ENCODE assay signal across 36 mouse cellular contexts in genomic region chr13:90860888-90861431, GRCm38 (mm10). TPM values are rescaled to one million over a fixed set of nuclear protein-coding genes. Genes with fewer than 3 reads are reported as not detected.
DNase-seq lines count a peak whose midpoint lies in the region; ATAC-seq lines count a peak whose summit lies in the region.
"Had no signal": no experiment of that assay in that cellular context is flagged by ENCODE, and none has a peak within 500 bp of the region (broad histone marks: within the 10 kb centered on the region; RNA-seq: fewer than 3 reads in every experiment).

No protein-coding gene starts in this region.

- H3K4me2 ChIP-seq in embryonic facial prominence, embryonic 13.5 days, result no peak overlapping the region
- H3K4me2 ChIP-seq in limb, embryonic 15.5 days, result no peak overlapping the region
- H3K4me2 ChIP-seq in embryonic facial prominence, embryonic 15.5 days (replicated peaks), result no peak overlapping the region
- H3K4me2 ChIP-seq: forebrain, embryonic 15.5 days; hindbrain, embryonic 14.5 days; limb, embryonic 12.5 days; liver, embryonic 11.5 days; midbrain, embryonic 11.5 days had no signal

- 48% methylated on average over 2 of the region's 2 CpGs for WGBS in embryonic facial prominence, embryonic 13.5 days
- WGBS in embryonic facial prominence, embryonic 10.5 days, result 73% methylated on average over 2 of the region's 2 CpGs
- WGBS in heart, embryonic 10.5 days, result 63% methylated on average over 2 of the region's 2 CpGs
- 46% methylated on average over 2 of the region's 2 CpGs for WGBS in limb, embryonic 15.5 days
- 53% methylated on average over 2 of the region's 2 CpGs for WGBS in limb, embryonic 10.5 days
- WGBS in embryonic facial prominence, embryonic 15.5 days, result 53% methylated on average over 2 of the region's 2 CpGs

- peak overlapping the region; percentile 55 for H3K27ac ChIP-seq in embryonic facial prominence, embryonic 13.5 days
- no peak overlapping the region for H3K27ac ChIP-seq in embryonic facial prominence, embryonic 10.5 days (replicated peaks)
- H3K27ac ChIP-seq in heart, embryonic 10.5 days, result peak overlapping the region; percentile 67; the same call in 1 of the 2 replicates
- peak overlapping the region; percentile 51; the same call in 1 of the 2 replicates for H3K27ac ChIP-seq in limb, embryonic 15.5 days
- H3K27ac ChIP-seq in limb, embryonic 10.5 days, result no peak overlapping the region
- peak overlapping the region; percentile 80 for H3K27ac ChIP-seq in embryonic facial prominence, embryonic 15.5 days (replicated peaks)
- H3K27ac ChIP-seq: forebrain, embryonic 15.5 days; heart, adult 2 months; hindbrain, embryonic 14.5 days; limb, embryonic 12.5 days had no signal

- intact Hi-C loops in heart, postnatal 25 days (cut with DNase I), result no loop called here

- H3K9ac ChIP-seq in embryonic facial prominence, embryonic 13.5 days, result no peak overlapping the region
- no peak overlapping the region for H3K9ac ChIP-seq in limb, embryonic 15.5 days
- H3K9ac ChIP-seq in embryonic facial prominence, embryonic 15.5 days, result no peak overlapping the region
- H3K9ac ChIP-seq: forebrain, embryonic 15.5 days; hindbrain, embryonic 14.5 days; limb, embryonic 12.5 days; liver, postnatal 0 days had no signal

- H3K36me3 ChIP-seq in embryonic facial prominence, embryonic 13.5 days, result no peaks in the 10 kb centered on the region
- H3K36me3 ChIP-seq in embryonic facial prominence, embryonic 10.5 days (replicated peaks), result no peaks in the 10 kb centered on the region
- no peaks in the 10 kb centered on the region for H3K36me3 ChIP-seq in heart, embryonic 10.5 days
- H3K36me3 ChIP-seq in limb, embryonic 15.5 days, result no peaks in the 10 kb centered on the region
- H3K36me3 ChIP-seq in limb, embryonic 10.5 days, result no peaks in the 10 kb centered on the region
- no peaks in the 10 kb centered on the region for H3K36me3 ChIP-seq in embryonic facial prominence, embryonic 15.5 days
- H3K36me3 ChIP-seq: forebrain, embryonic 15.5 days; limb, embryonic 12.5 days had no signal

- H3K9me3 ChIP-seq in embryonic facial prominence, embryonic 13.5 days, result no peaks in the 10 kb centered on the region
- H3K9me3 ChIP-seq in embryonic facial prominence, embryonic 10.5 days, result no peaks in the 10 kb centered on the region
- no peaks in the 10 kb centered on the region for H3K9me3 ChIP-seq in heart, embryonic 10.5 days
- no peaks in the 10 kb centered on the region for H3K9me3 ChIP-seq in limb, embryonic 15.5 days
- no peaks in the 10 kb centered on the region for H3K9me3 ChIP-seq in limb, embryonic 10.5 days (replicated peaks)
- no peaks in the 10 kb centered on the region for H3K9me3 ChIP-seq in embryonic facial prominence, embryonic 15.5 days (replicated peaks)
- H3K9me3 ChIP-seq: forebrain, embryonic 15.5 days; limb, embryonic 12.5 days had no signal

- DNase-seq in embryonic facial prominence, embryonic 10.5 days (ENCODE audit: low spot score), result no peak
- DNase-seq in heart, embryonic 10.5 days (ENCODE audit: low spot score), result no peak
- DNase-seq in heart, postnatal 25 days (ENCODE audit: low spot score), result no peak
- no peak for DNase-seq in limb, embryonic 10.5 days (ENCODE audit: low spot score)
- DNase-seq in Muller cell, postnatal 12 days (ENCODE audit: inconsistent ontology term), result no peak
- DNase-seq: adrenal gland, postnatal 14 days; cerebellum, adult 11-12 months; cerebellum, adult 9-11 months; embryo, embryonic 11 days; heart, adult 2 months; kidney, adult 11 months; kidney, postnatal 14 days; liver, postnatal 0 days; lung, postnatal 36 days; right cerebral cortex, postnatal 25 days; thymus, adult 18-20 months; thymus, postnatal 25 days had no signal

- no peaks in the 10 kb centered on the region for H3K27me3 ChIP-seq in embryonic facial prominence, embryonic 13.5 days
- no peaks in the 10 kb centered on the region for H3K27me3 ChIP-seq in embryonic facial prominence, embryonic 10.5 days (replicated peaks; ENCODE audit: low read depth, poor library complexity, severe bottlenecking)
- no peaks in the 10 kb centered on the region for H3K27me3 ChIP-seq in heart, embryonic 10.5 days (ENCODE audit: insufficient read depth, poor library complexity, severe bottlenecking)
- H3K27me3 ChIP-seq in limb, embryonic 15.5 days, result no peaks in the 10 kb centered on the region
- no peaks in the 10 kb centered on the region for H3K27me3 ChIP-seq in limb, embryonic 10.5 days (ENCODE audit: low read depth, poor library complexity, severe bottlenecking)
- no peaks in the 10 kb centered on the region for H3K27me3 ChIP-seq in embryonic facial prominence, embryonic 15.5 days
- H3K27me3 ChIP-seq: CH12.LX; forebrain, embryonic 15.5 days; limb, embryonic 12.5 days; Patski had no signal

- no peak for ATAC-seq in embryonic facial prominence, embryonic 13.5 days (ENCODE audit: insufficient number of reproducible peaks, insufficient read depth, low FRiP score, low TSS enrichment, low read depth)
- no peak for ATAC-seq in limb, embryonic 15.5 days (ENCODE audit: insufficient number of reproducible peaks, low FRiP score, low TSS enrichment, low read depth)
- ATAC-seq in embryonic facial prominence, embryonic 15.5 days (ENCODE audit: insufficient number of reproducible peaks, low FRiP score, low TSS enrichment, low read depth), result no peak
- ATAC-seq: forebrain, embryonic 15.5 days; liver, postnatal 0 days; midbrain, embryonic 16.5 days; Patski had no signal

- no peak overlapping the region for H3K4me3 ChIP-seq in embryonic facial prominence, embryonic 13.5 days
- H3K4me3 ChIP-seq in embryonic facial prominence, embryonic 10.5 days, result no peak overlapping the region
- H3K4me3 ChIP-seq in heart, embryonic 10.5 days, result no peak overlapping the region
- no peak overlapping the region for H3K4me3 ChIP-seq in limb, embryonic 15.5 days
- H3K4me3 ChIP-seq in limb, embryonic 10.5 days, result no peak overlapping the region
- no peak overlapping the region for H3K4me3 ChIP-seq in embryonic facial prominence, embryonic 15.5 days (replicated peaks)
- H3K4me3 ChIP-seq: forebrain, embryonic 15.5 days; heart, adult 2 months; limb, embryonic 12.5 days had no signal

- peaks cover 5% of the 10 kb centered on the region for H3K4me1 ChIP-seq in embryonic facial prominence, embryonic 13.5 days
- H3K4me1 ChIP-seq in embryonic facial prominence, embryonic 10.5 days, result peaks cover 4% of the 10 kb centered on the region; the same call in 1 of the 2 replicates
- 0 out of 2 replicates have a peak, but pooled peaks cover 5% of the 10 kb centered on the region for H3K4me1 ChIP-seq in heart, embryonic 10.5 days
- H3K4me1 ChIP-seq in limb, embryonic 15.5 days, result no peaks in the 10 kb centered on the region
- H3K4me1 ChIP-seq in limb, embryonic 10.5 days, result peaks cover 3% of the 10 kb centered on the region
- peaks cover 6% of the 10 kb centered on the region; the same call in 1 of the 2 replicates for H3K4me1 ChIP-seq in embryonic facial prominence, embryonic 15.5 days
- H3K4me1 ChIP-seq: forebrain, embryonic 15.5 days; limb, embryonic 12.5 days had no signal

RNA-seq across cellular contexts. Expression of gene Atp6ap1l, which starts 44.2 kb away (rescaled TPM):
- 0.25 TPM in 1 of 2 replicates, not detected in the other for polyA plus RNA-seq in embryonic facial prominence, embryonic 13.5 days (2015; fragmentation: Nextera tagmentation; extraction: Ambion mirVana)
- polyA plus RNA-seq in embryonic facial prominence, embryonic 10.5 days (2016; fragmentation: Nextera tagmentation; extraction: Ambion mirVana), result 0.59 TPM in 1 of 2 replicates, not detected in the other
- 0.39 TPM in 1 of 2 replicates, not detected in the other for polyA plus RNA-seq in heart, embryonic 10.5 days (2016; fragmentation: Nextera tagmentation; extraction: Ambion mirVana)
- under 1 TPM; 0.36 to 0.62 TPM for total RNA-seq in heart, postnatal 25 days (2021)
- 0.34 TPM in 1 of 2 replicates, not detected in the other for polyA plus RNA-seq in limb, embryonic 15.5 days (2015; fragmentation: Nextera tagmentation; extraction: Ambion mirVana)
- 0.30 TPM in 1 of 2 replicates, not detected in the other for polyA plus RNA-seq in limb, embryonic 10.5 days (2016; fragmentation: Nextera tagmentation; extraction: Ambion mirVana)
- 0.55 and 0.64 TPM in 2 replicates for polyA plus RNA-seq in embryonic facial prominence, embryonic 15.5 days (2015; fragmentation: Nextera tagmentation; extraction: Ambion mirVana)
- total RNA-seq: adrenal gland, postnatal 14 days; CH12.LX; gastrocnemius, adult 18-20 months; gastrocnemius, postnatal 4 days; hematopoietic stem cell, adult 5-6 weeks; megakaryocyte, adult 5-6 weeks; neutrophil, adult 5-6 weeks had no signal
- polyA plus RNA-seq: C2C12; kidney, embryonic 14.5 days; liver, embryonic 11.5 days; Patski; stomach, embryonic 16.5 days had no signal

Comparison
In these comparisons a context has a peak if more than half of its experiments do, and no peak if none do; other contexts are left out.
1. H3K27ac ChIP-seq: peak in embryonic facial prominence, embryonic 13.5 days (single experiment), heart, embryonic 10.5 days (single experiment), limb, embryonic 15.5 days (single experiment) and embryonic facial prominence, embryonic 15.5 days (single experiment); none in embryonic facial prominence, embryonic 10.5 days (single experiment) and limb, embryonic 10.5 days (single experiment).